Mouse (Mus musculus): ENCODE data around the gene Lrrc10. TPM values are rescaled to one million over a fixed set of nuclear protein-coding genes. Genes with fewer than 3 reads are reported as not detected.
A peak's percentile ranks its signal among the peaks of the same experiment; 100 is the strongest.

Lrrc10 gene
- polyA plus RNA-seq (2015; fragmentation: Nextera tagmentation; extraction: Ambion mirVana): 52.1 and 60.4 TPM in 2 replicates

DNA sequence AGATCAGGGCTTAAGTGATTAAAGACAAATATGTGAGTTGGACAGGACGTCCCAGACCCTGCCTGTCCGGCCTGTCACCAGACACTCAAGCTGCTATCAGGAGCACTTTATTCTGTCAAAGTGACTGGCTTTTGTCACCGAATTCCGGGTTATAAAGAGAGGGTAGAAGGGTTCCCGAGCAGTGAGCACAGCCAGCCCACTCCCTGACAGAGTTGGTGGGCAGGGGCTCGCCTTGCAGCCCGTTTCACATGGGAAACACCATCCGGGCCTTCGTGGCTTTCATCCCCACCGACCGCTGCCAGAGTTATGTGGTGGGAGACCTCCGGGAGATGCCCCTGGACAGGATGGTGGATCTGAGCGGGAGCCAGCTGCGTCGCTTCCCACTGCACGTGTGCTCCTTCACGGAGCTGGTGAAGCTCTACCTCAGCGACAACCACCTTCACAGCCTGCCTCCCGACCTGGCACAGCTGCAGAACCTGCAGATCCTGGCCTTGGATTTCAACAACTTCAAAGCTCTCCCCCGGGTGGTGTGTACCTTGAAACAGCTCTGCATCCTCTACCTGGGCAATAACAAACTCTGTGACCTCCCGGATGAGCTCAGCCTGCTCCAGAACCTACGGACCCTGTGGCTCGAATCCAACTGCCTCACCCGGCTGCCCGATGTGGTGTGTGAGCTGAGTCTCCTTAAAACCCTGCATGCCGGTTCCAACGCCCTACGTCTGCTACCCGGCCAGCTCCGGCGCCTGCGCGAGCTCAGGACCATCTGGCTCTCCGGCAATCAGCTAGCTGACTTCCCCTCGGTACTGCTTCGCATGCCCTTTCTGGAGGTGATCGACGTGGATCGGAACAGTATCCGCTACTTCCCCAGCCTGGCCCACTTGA lies at the start of gene Lrrc10:
TSS of gene Lrrc10 (plus strand) at position 167 of the 882 bp plus-strand sequence.
- Histone ChIP-seq H3K27ac (peak within 1 kb of the TSS; percentile 94), H3K36me3 (peaks cover 14% of the 10 kb centered on the region; the same call in 1 of the 2 replicates), H3K9ac (peak within 1 kb of the TSS; percentile 75), H3K27me3 (no peaks in the 10 kb centered on the region), H3K4me1 (replicated peaks) (peaks cover 44% of the 10 kb centered on the region), H3K4me2 (peak within 1 kb of the TSS; percentile 67), H3K4me3 (peak within 1 kb of the TSS; percentile 63), H3K9me3 (replicated peaks) (no peaks in the 10 kb centered on the region)
- ATAC-seq (replicated peaks; ENCODE audit: insufficient number of reproducible peaks, insufficient read depth, low FRiP score, low read depth): peak; percentile 28
- WGBS: 17% methylated on average over 40 of the region's 40 CpGs

- H3K4me2 ChIP-seq: peak overlapping the region; percentile 16; the same call in 1 of the 2 replicates
- WGBS: 69% methylated on average over 6 of the region's 6 CpGs
- H3K27ac ChIP-seq: peak overlapping the region; percentile 59
- H3K4me1 ChIP-seq (replicated peaks): peaks cover 16% of the 10 kb centered on the region
- no peak for ATAC-seq (replicated peaks; ENCODE audit: insufficient number of reproducible peaks, insufficient read depth, low FRiP score, low read depth)
- no peak overlapping the region for H3K9ac ChIP-seq
- H3K4me3 ChIP-seq: no peak overlapping the region
- H3K9me3 ChIP-seq (replicated peaks): no peaks in the 10 kb centered on the region
- no peaks in the 10 kb centered on the region for H3K36me3 ChIP-seq
- no peaks in the 10 kb centered on the region for H3K27me3 ChIP-seq
These were observed 49.4 kb upstream of the Lrrc10 start for GRCm38 (mm10) chr10:116995584-116996235.

- no peaks in the 10 kb centered on the region for H3K27me3 ChIP-seq
- peaks cover 21% of the 10 kb centered on the region for H3K4me1 ChIP-seq (replicated peaks)
- no peaks in the 10 kb centered on the region for H3K9me3 ChIP-seq (replicated peaks)
- peak overlapping the region; percentile 16; the same call in 1 of the 2 replicates for H3K4me2 ChIP-seq
- no peaks in the 10 kb centered on the region for H3K36me3 ChIP-seq
- H3K4me3 ChIP-seq: no peak overlapping the region
- H3K27ac ChIP-seq: peak overlapping the region; percentile 59
- peak; percentile 85 for ATAC-seq (replicated peaks; ENCODE audit: insufficient number of reproducible peaks, insufficient read depth, low FRiP score, low read depth)
- 30% methylated on average over 6 of the region's 6 CpGs for WGBS
- no peak overlapping the region for H3K9ac ChIP-seq
These were observed 48.9 kb upstream of the Lrrc10 start for GRCm38 (mm10) chr10:116996236-116996600.

GRCm38 (mm10) chr10:116998716-116999455 lies 46.3 kb upstream of the Lrrc10 start:
- no peak overlapping the region for H3K9ac ChIP-seq
- H3K9me3 ChIP-seq (replicated peaks): no peaks in the 10 kb centered on the region
- H3K27me3 ChIP-seq: no peaks in the 10 kb centered on the region
- WGBS: 72% methylated on average over 17 of the region's 17 CpGs
- H3K36me3 ChIP-seq: no peaks in the 10 kb centered on the region
- no peak for ATAC-seq (replicated peaks; ENCODE audit: insufficient number of reproducible peaks, insufficient read depth, low FRiP score, low read depth)
- no peak overlapping the region for H3K27ac ChIP-seq
- no peak overlapping the region for H3K4me2 ChIP-seq
- peaks cover 21% of the 10 kb centered on the region for H3K4me1 ChIP-seq (replicated peaks)
- H3K4me3 ChIP-seq: no peak overlapping the region

- Histone ChIP-seq H3K9me3 (replicated peaks) (no peaks in the 10 kb centered on the region), H3K27me3 (no peaks in the 10 kb centered on the region), H3K4me1 (replicated peaks) (peaks cover 19% of the 10 kb centered on the region), H3K36me3 (no peaks in the 10 kb centered on the region), H3K4me3 (no peak overlapping the region; the same call in 1 of the 2 replicates), H3K4me2 (peak overlapping the region; percentile 33), H3K27ac (peak overlapping the region; percentile 44), H3K9ac (no peak overlapping the region)
- ATAC-seq (replicated peaks; ENCODE audit: insufficient number of reproducible peaks, insufficient read depth, low FRiP score, low read depth): 0 out of 2 replicates have a peak, but pooled peaks have one; percentile 29
- 37% methylated on average over 12 of the region's 12 CpGs for WGBS
These were observed 44.2 kb upstream of the Lrrc10 start for GRCm38 (mm10) chr10:117000975-117001374.

- H3K4me1 ChIP-seq (replicated peaks): peaks cover 16% of the 10 kb centered on the region
- no peaks in the 10 kb centered on the region for H3K36me3 ChIP-seq
- ATAC-seq (replicated peaks; ENCODE audit: insufficient number of reproducible peaks, insufficient read depth, low FRiP score, low read depth): no peak
- no peaks in the 10 kb centered on the region for H3K9me3 ChIP-seq (replicated peaks)
- H3K27me3 ChIP-seq: no peaks in the 10 kb centered on the region
- H3K4me2 ChIP-seq: no peak overlapping the region
- H3K9ac ChIP-seq: no peak overlapping the region
- WGBS: 76% methylated on average over 5 of the region's 5 CpGs
- no peak overlapping the region for H3K4me3 ChIP-seq
- H3K27ac ChIP-seq: no peak overlapping the region
These were observed 40.4 kb upstream of the Lrrc10 start for GRCm38 (mm10) chr10:117004695-117005094.

DNA sequence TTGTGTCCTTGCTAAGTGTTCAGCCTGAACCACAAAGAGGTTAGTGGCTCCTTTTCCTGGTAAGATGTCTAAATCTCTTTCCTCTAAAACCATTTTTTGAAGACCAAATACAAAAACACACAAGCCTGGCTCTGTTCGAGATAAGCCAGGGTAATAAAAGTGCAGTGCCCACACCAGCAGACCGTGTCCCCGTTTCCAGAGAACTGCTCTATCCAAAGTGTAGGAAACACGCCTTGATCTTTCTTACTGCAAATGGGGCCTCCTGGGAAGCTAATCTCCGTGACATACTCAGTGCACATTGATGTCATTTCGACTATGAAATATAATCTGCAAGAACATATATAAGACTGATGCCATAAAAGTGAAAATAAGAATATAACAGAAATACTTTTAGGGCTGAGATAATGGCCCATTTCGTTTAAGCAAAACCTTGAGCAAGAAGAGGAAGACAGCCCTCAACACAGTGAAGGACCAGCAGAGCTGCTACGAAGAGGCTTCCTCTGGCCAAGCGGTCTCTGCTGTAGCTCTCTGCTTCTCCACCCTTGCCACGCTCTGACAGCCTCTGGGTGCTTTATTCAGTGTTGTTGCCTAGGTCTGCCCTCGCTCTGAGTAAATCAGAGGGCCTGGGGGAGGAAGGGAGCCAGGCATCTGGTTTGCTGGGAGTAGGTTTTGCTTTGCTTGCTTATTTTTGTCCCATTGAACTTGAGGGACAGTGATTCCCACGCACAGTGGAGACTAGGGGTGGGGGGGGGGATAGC lies 39.3 kb upstream of the Lrrc10 start:
- Histone ChIP-seq H3K9me3 (replicated peaks) (no peaks in the 10 kb centered on the region), H3K9ac (no peak overlapping the region), H3K27me3 (no peaks in the 10 kb centered on the region), H3K4me2 (no peak overlapping the region), H3K4me1 (replicated peaks) (peaks cover 11% of the 10 kb centered on the region), H3K4me3 (no peak overlapping the region), H3K36me3 (no peaks in the 10 kb centered on the region), H3K27ac (no peak overlapping the region)
- 52% methylated on average over 12 of the region's 12 CpGs for WGBS
- ATAC-seq (replicated peaks; ENCODE audit: insufficient number of reproducible peaks, insufficient read depth, low FRiP score, low read depth): no peak

- no peaks in the 10 kb centered on the region for H3K27me3 ChIP-seq
- H3K36me3 ChIP-seq: no peaks in the 10 kb centered on the region
- H3K9ac ChIP-seq: no peak overlapping the region
- peaks cover 22% of the 10 kb centered on the region for H3K4me1 ChIP-seq (replicated peaks)
- H3K27ac ChIP-seq: no peak overlapping the region
- no peak overlapping the region for H3K4me3 ChIP-seq
- no peak overlapping the region for H3K4me2 ChIP-seq
- 89% methylated on average over 6 of the region's 6 CpGs for WGBS
- H3K9me3 ChIP-seq (replicated peaks): no peaks in the 10 kb centered on the region
- no peak for ATAC-seq (replicated peaks; ENCODE audit: insufficient number of reproducible peaks, insufficient read depth, low FRiP score, low read depth)
These were observed 35.5 kb upstream of the Lrrc10 start for GRCm38 (mm10) chr10:117009691-117010090.

- no peak for ATAC-seq (replicated peaks; ENCODE audit: insufficient number of reproducible peaks, insufficient read depth, low FRiP score, low read depth)
- H3K4me2 ChIP-seq: no peak overlapping the region
- H3K36me3 ChIP-seq: no peaks in the 10 kb centered on the region
- H3K9me3 ChIP-seq (replicated peaks): no peaks in the 10 kb centered on the region
- WGBS: 72% methylated on average over 8 of the region's 8 CpGs
- no peaks in the 10 kb centered on the region for H3K27me3 ChIP-seq
- peaks cover 24% of the 10 kb centered on the region for H3K4me1 ChIP-seq (replicated peaks)
- no peak overlapping the region for H3K4me3 ChIP-seq
- no peak overlapping the region for H3K9ac ChIP-seq
- no peak overlapping the region for H3K27ac ChIP-seq
These were observed 34.1 kb upstream of the Lrrc10 start for GRCm38 (mm10) chr10:117011047-117011446.

GRCm38 (mm10) chr10:117013689-117014390 lies 31.3 kb upstream of the Lrrc10 start:
- Histone ChIP-seq H3K4me1 (replicated peaks) (peaks cover 29% of the 10 kb centered on the region), H3K4me2 (peak overlapping the region; percentile 46), H3K36me3 (no peaks in the 10 kb centered on the region), H3K27ac (peak overlapping the region; percentile 91), H3K9ac (0 out of 2 replicates have a peak overlapping the region, but pooled peaks have one; percentile 9), H3K9me3 (replicated peaks) (no peaks in the 10 kb centered on the region), H3K4me3 (peak overlapping the region; percentile 20), H3K27me3 (no peaks in the 10 kb centered on the region)
- ATAC-seq (replicated peaks; ENCODE audit: insufficient number of reproducible peaks, insufficient read depth, low FRiP score, low read depth): peak; percentile 84
- WGBS: 15% methylated on average over 12 of the region's 12 CpGs

Data from heart, embryonic 15.5 days (tissue).